Mouse (Mus musculus) layer of hippocampus, adult 9-10 months (tissue): ENCODE data around the gene Ints11.

Source experiments
- DNase-seq: peaks from one replicate; pipeline ENCODE4 v3.0.0; 2022; ENCODE audit warnings: low spot score

Gene Ints11

DNA sequence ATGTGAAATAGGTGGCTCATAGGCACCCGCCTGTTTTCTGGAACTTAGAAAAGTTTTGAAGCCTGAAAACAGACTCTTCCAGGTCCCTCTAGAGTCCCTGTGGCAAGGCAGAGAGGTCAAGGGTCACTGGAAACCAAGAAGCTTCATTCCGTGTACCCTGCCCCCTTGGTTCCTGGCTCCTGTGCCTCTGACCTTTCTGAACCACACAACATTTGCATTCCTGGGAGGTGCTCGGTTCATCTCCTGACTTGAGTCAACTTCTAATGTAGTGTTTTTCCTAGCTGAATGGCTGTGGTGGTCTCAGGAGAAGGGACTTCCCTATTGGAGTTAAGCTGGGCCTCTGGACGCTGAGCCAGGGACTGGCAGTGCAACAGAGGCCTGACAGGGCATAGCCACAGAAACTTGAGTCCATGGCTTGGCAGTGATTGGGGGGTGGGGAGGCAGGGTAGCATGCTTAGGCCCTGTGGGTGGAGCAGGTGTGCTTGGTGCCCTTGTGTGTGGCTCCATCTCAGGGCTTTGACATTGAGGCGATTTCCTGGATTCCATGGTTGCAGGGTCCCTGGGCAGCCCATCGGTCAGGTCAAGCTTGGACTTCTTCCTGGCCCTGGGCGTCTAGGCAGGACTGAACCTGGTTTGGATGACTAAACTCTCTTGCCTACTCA lies 20.8 kb upstream of the Ints11 start:
- DNase-seq = no peak

DNA sequence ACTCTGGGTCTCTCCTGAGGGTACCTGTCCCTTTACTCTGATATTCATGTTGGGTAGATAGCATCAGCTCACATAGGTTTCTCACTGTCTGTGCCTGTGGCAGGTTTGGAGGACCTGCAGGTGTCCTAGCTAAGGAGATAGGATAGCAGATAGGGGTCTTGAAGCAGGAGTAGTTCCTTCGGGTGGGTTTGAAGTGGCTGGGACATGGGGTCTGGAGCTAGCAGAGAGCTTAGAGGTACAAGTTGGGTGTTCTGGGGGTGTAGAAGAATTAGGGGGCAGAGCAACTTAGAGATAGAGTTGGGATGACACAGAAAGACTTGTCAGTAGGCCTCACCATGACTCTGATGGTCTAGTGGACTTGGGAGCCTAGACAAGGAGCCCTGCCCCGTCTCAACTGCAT lies 20.0 kb upstream of the Ints11 start:
- DNase-seq = no peak

GRCm38 (mm10) chr4:155849792-155850451 lies 19.4 kb upstream of the Ints11 start:
- DNase-seq = no peak

DNA sequence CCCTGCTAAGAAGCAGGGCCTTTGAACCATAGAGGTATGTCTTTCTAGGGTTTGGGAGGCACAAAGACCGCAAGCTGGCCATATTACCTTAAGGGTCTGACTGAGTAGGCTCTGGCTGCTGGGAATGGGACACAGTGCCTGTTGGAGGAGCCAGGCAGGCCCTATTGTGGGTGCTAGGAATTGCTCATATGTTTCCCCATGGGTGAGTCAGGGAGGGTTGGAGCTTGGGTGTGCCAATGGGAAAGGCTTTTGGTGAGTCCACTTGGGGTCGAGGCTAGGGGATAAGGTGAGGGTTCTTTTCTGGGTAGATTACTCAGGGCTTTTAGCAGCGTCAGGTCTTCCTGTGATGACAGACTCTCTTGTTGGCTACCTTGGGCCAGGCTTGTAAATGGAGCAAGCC lies 18.0 kb upstream of the Ints11 start:
- no peak for DNase-seq

GRCm38 (mm10) chr4:155851951-155852411 lies 17.4 kb upstream of the Ints11 start:
- no peak for DNase-seq

GRCm38 (mm10) chr4:155853421-155853820 lies 15.9 kb upstream of the Ints11 start:
- DNase-seq = no peak

DNA sequence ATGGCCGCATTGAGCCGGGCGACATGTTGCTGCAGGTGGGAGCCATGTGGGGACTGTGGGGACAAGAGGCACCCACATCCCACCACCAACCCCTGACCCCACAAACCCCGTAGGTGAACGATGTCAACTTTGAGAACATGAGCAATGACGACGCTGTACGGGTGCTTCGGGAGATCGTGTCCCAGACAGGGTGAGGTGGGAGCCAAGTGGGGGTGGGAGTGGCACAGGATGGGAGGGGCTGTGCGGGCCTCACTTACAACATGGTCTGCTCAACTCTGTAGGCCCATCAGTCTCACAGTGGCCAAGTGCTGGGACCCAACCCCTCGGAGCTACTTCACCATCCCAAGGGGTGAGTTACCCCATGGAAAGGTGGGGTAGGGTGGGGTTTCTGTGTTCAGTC lies 14.4 kb upstream of the Ints11 start:
- DNase-seq = no peak

DNA sequence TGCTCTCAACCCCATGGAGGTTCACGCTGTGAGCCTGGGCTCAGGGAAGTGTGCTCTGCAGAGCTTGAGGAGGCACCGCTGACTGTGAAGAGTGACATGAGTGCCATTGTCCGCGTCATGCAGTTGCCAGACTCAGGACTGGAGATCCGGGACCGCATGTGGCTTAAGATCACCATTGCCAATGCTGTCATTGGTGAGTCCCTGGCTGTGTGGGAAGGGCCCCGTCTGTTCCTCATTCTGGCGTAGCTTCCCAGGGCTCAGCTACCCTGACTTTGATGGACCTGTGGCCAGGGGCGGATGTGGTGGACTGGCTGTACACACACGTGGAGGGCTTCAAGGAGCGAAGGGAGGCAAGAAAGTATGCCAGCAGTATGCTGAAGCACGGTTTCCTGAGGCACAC lies 13.3 kb upstream of the Ints11 start:
- no peak for DNase-seq

- DNase-seq = no peak
Measured at GRCm38 (mm10) chr4:155856881-155857280, 12.5 kb upstream of the Ints11 start.

DNA sequence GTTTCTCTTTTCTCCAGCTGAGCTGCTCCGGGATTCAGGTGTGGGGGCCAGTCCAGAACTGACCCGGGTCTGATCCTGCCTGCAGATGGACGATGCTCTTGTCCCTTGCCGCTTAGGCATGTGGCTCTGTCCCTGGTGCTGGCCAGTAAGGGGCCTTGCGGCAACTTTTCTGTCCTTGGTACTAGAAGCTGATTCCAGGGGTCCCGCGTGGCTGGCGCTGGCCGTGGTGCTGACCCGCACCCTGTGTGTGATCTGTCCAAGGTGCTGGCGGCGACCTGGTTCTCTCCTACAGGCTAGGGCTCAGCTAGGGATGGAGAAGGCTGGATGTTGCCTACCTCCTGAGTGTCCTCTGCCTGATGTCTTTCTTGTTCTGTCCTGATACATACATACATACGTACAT lies 10.0 kb upstream of the Ints11 start:
- DNase-seq = no peak

DNA sequence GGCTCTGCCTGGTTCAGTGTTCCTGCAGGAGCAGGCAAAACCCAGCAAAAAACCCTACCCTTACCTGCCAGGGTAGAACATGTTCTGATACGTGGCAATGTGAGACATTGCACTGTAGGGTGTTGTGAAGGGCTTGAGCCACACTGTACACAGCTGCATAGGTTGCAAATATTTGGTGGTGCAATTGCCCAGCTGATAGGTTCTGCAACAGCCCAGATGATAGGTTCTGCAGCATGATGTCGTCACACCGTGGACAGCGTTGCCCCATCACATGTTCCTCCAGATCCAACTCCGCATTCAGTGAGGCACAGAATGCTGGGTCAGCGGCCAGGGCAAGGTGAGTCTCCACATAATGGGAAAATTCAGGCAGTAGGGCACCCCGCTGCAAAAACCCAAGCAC lies 7.6 kb upstream of the Ints11 start:
- no peak for DNase-seq

DNA sequence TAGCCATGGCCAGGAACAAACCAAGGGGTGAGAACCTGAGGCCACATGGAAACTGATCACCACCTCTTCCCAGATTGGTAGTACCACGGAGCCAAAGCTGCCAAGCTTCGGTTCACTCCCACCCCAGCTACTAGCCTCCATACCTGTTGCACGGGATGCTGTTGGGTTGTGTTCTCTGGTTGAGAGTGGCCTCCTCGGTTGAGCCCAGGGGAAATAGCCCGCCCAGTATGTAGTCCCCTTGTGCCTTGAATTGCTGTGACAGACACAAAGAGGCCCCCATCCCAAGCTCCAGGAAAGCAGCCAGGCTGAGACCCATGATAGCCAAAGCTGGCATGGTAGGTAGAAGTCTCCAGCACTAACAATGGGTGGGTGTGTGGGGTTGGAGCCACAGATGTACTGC lies 6.3 kb upstream of the Ints11 start, which contains the start of gene Tas1r3:
Gene Tas1r3 (minus strand): TSS at position 362 of the 400 bp plus-strand sequence.
- DNase-seq = no peak

- DNase-seq = no peak
Measured at GRCm38 (mm10) chr4:155868614-155869298, 590 bp upstream of the Ints11 start.

GRCm38 (mm10) chr4:155871404-155871803 lies 2.1 kb downstream of the Ints11 start:
- DNase-seq = no peak

GRCm38 (mm10) chr4:155883587-155883986 lies 14.2 kb downstream of the Ints11 start:
- DNase-seq = no peak

GRCm38 (mm10) chr4:155886330-155886729 lies 17.0 kb downstream of the Ints11 start:
- no peak for DNase-seq

GRCm38 (mm10) chr4:155887674-155888073 lies 18.3 kb downstream of the Ints11 start:
- no peak for DNase-seq

GRCm38 (mm10) chr4:155888181-155888580 lies 18.8 kb downstream of the Ints11 start:
- no peak for DNase-seq

- no peak for DNase-seq
Measured at GRCm38 (mm10) chr4:155889316-155889715, 20.0 kb downstream of the Ints11 start.

DNA sequence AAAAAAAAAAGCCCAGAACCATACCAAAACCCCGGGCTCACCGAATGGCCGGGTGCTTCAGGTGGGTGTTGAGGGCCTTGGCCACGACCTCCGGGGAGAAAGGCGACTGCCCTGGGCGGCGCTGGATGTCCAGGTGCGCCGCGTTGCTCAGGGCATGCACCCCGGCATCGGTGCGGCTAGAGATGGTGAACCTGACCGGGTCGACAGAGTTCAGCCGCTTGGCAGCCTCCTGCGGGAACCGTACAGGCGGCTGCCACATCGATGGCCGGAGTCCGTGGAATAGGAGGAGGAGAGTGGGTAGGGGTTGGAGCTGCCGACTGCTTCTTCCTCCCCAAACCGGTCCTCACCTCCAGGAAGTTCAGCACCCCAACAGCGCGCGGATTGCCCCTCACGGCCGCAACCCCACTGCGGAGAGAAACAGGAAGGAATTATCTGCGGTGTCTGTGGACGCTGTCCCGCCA lies 21.7 kb downstream of the Ints11 start:
- DNase-seq = no peak

GRCm38 (mm10) chr4:155891551-155892001 lies 22.2 kb downstream of the Ints11 start, which contains the start of the genes Pusl1 and Acap3:
Gene Pusl1 (minus strand): TSS chr4:155891781.
Gene Acap3 (plus strand): TSS chr4:155891822.
- peak; percentile 90 for DNase-seq

DNA sequence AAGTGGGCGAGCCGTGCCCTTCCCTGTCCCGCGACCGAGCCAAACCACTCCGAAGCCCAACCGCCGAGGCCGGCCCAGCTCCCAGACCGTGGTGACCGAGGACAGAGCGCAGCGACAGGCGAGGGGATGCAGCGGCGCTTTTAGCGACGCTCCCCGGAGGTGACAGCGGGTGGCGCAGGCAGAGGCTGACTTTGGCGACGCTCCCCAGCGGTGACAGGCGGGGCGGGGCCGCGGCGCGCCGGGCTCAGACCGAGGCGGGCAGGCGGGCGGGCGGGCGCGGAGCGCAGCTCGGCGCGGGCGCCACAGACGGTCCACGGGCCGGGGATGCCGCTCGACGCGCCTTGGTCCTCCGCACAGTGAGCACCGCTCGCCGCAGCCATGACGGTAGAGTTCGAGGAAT lies 22.7 kb downstream of the Ints11 start:
- DNase-seq = no peak
